Mouse (Mus musculus) CD4-positive, CD25-positive, alpha-beta regulatory T cell, adult 2 months (primary cell): ENCODE data around the gene Zbtb2.

Experiments
- DNase-seq: peaks from one replicate; pipeline ENCODE4 v3.0.0-alpha.2; 2012; ENCODE audit warnings: low read depth, low spot score

Gene Zbtb2

GRCm38 (mm10) chr10:4334039-4334683, 53.7 kb downstream of the Zbtb2 start:
- peak; percentile 81 for DNase-seq

- DNase-seq, result peak; percentile 70
Observed at GRCm38 (mm10) chr10:4333319-4333718, 54.6 kb downstream of the Zbtb2 start.

- DNase-seq, result no peak
Observed at GRCm38 (mm10) chr10:4332228-4332979, 55.5 kb downstream of the Zbtb2 start.

- no peak for DNase-seq
Observed at GRCm38 (mm10) chr10:4327716-4328115, 60.2 kb downstream of the Zbtb2 start.

GRCm38 (mm10) chr10:4325562-4325961, 62.3 kb downstream of the Zbtb2 start:
- DNase-seq, result no peak

- no peak for DNase-seq
Observed at GRCm38 (mm10) chr10:4323885-4324284, 64.0 kb downstream of the Zbtb2 start.
